Comparison of ENCODE assay signal across 14 mouse cellular contexts in the genomic region with DNA sequence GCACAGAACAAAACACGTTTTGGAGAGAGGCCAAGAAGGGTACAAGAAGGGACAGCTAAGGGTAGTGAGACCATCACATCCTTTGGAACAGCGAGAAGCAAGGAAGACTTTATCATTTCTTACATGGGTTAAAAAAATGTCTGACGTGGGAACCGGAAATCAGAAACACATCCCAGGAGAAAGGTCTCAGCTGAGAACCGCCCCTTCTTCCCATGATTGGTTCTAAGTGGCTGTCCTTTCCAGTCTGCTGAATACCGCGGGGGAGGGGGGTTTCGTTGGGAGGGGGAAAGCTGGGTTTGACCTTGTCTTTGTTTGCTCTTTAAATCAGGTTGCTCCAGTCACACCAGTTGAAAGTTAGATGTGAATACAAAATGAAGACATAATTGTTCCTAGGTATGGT. TPM values are rescaled to one million over a fixed set of nuclear protein-coding genes. Genes with fewer than 3 reads are reported as not detected.
A peak's percentile ranks its signal among the peaks of the same experiment; 100 is the strongest.
DNase-seq lines count a peak whose midpoint lies in the region; ATAC-seq lines count a peak whose summit lies in the region.
"Had no signal": no experiment of that assay in that cellular context is flagged by ENCODE, and none has a peak within 500 bp of the region (broad histone marks: within the 10 kb centered on the region; RNA-seq: fewer than 3 reads in every experiment).

No protein-coding gene starts in this region.

- no peak for DNase-seq in heart, postnatal 36 days
- peak; percentile 25 for DNase-seq in liver, embryonic 11.5 days (ENCODE audit: low spot score)
- peak; percentile 51 for DNase-seq in embryonic facial prominence, embryonic 10.5 days (ENCODE audit: low spot score)
- DNase-seq in embryonic facial prominence, embryonic 14.5 days (ENCODE audit: low spot score), result peak; percentile 16
- no peak for DNase-seq in left cerebral cortex, postnatal 14 days (ENCODE audit: low spot score in 2 of 2)
- no peak for DNase-seq in layer of hippocampus, adult 8-10 months (ENCODE audit: low spot score in 2 of 2)
- DNase-seq: cerebellum, postnatal 36 days; lung, postnatal 14 days had no signal

- intact Hi-C loops in heart, postnatal 36 days (cut with DNase I), result no loop called here
- intact Hi-C loops in left cerebral cortex, postnatal 14 days (cut with DNase I), result no loop called here

- no peaks in the 10 kb centered on the region for H3K9me3 ChIP-seq in heart, embryonic 16.5 days (replicated peaks; ENCODE audit: control insufficient read depth, low read length)
- H3K9me3 ChIP-seq in liver, embryonic 11.5 days (ENCODE audit: control insufficient read depth, low read length), result no peaks in the 10 kb centered on the region
- H3K9me3 ChIP-seq in liver, embryonic 12.5 days (replicated peaks), result no peaks in the 10 kb centered on the region
- H3K9me3 ChIP-seq in embryonic facial prominence, embryonic 10.5 days, result no peaks in the 10 kb centered on the region
- H3K9me3 ChIP-seq in embryonic facial prominence, embryonic 14.5 days (ENCODE audit: control insufficient read depth, low read length), result no peaks in the 10 kb centered on the region
- H3K9me3 ChIP-seq: midbrain, embryonic 12.5 days had no signal

- WGBS in heart, embryonic 16.5 days, result 41% methylated on average over 8 of the region's 8 CpGs
- 53% methylated on average over 8 of the region's 8 CpGs for WGBS in liver, embryonic 11.5 days
- WGBS in liver, embryonic 12.5 days (ENCODE audit: insufficient replicate concordance), result 51% methylated on average over 8 of the region's 8 CpGs
- 41% methylated on average over 8 of the region's 8 CpGs for WGBS in embryonic facial prominence, embryonic 10.5 days
- 31% methylated on average over 8 of the region's 8 CpGs for WGBS in embryonic facial prominence, embryonic 14.5 days

- 0 out of 2 replicates have a peak overlapping the region, but pooled peaks have one; percentile 17 for H3K27ac ChIP-seq in heart, embryonic 16.5 days (ENCODE audit: low read length)
- H3K27ac ChIP-seq in liver, embryonic 11.5 days (ENCODE audit: low read depth, low read length), result no peak overlapping the region
- H3K27ac ChIP-seq in liver, embryonic 12.5 days, result no peak overlapping the region
- H3K27ac ChIP-seq in embryonic facial prominence, embryonic 10.5 days (replicated peaks), result peak overlapping the region; percentile 62
- H3K27ac ChIP-seq in embryonic facial prominence, embryonic 14.5 days (replicated peaks; ENCODE audit: low read depth, low read length), result peak overlapping the region; percentile 31; the same call in 1 of the 2 replicates
- H3K27ac ChIP-seq: left cerebral cortex, adult 2 months had no signal

- H3K36me3 ChIP-seq in heart, embryonic 16.5 days (ENCODE audit: control insufficient read depth, insufficient read depth), result no peaks in the 10 kb centered on the region
- H3K36me3 ChIP-seq in liver, embryonic 11.5 days (ENCODE audit: control insufficient read depth, insufficient read depth, low read length), result no peaks in the 10 kb centered on the region
- H3K36me3 ChIP-seq in liver, embryonic 12.5 days, result no peaks in the 10 kb centered on the region
- H3K36me3 ChIP-seq in embryonic facial prominence, embryonic 10.5 days (replicated peaks), result no peaks in the 10 kb centered on the region
- no peaks in the 10 kb centered on the region for H3K36me3 ChIP-seq in embryonic facial prominence, embryonic 14.5 days (ENCODE audit: control insufficient read depth, insufficient read depth, low read length)
- H3K36me3 ChIP-seq: midbrain, embryonic 12.5 days had no signal

- no peak overlapping the region for H3K4me2 ChIP-seq in heart, embryonic 16.5 days (ENCODE audit: low read depth, low read length)
- no peak overlapping the region for H3K4me2 ChIP-seq in liver, embryonic 11.5 days
- no peak overlapping the region for H3K4me2 ChIP-seq in liver, embryonic 12.5 days
- H3K4me2 ChIP-seq in embryonic facial prominence, embryonic 14.5 days (ENCODE audit: low read depth, low read length), result no peak overlapping the region
- H3K4me2 ChIP-seq: midbrain, embryonic 12.5 days had no signal

- no peak for ATAC-seq in heart, embryonic 16.5 days (replicated peaks; ENCODE audit: extremely low read depth, insufficient read depth, low FRiP score)
- no peak for ATAC-seq in liver, embryonic 11.5 days (replicated peaks; ENCODE audit: low FRiP score)
- no peak for ATAC-seq in liver, embryonic 12.5 days
- ATAC-seq in embryonic facial prominence, embryonic 14.5 days (ENCODE audit: low read depth), result no peak
- ATAC-seq: intestine, postnatal 0 days had no signal

- peaks cover 43% of the 10 kb centered on the region for H3K4me1 ChIP-seq in heart, embryonic 16.5 days (ENCODE audit: control insufficient read depth, insufficient read depth, low read length)
- no peaks in the 10 kb centered on the region; the same call in none of the 2 replicates for H3K4me1 ChIP-seq in liver, embryonic 11.5 days (replicated peaks; ENCODE audit: control insufficient read depth, insufficient read depth, low read length)
- H3K4me1 ChIP-seq in liver, embryonic 12.5 days, result peaks cover 22% of the 10 kb centered on the region; the same call in 1 of the 2 replicates
- H3K4me1 ChIP-seq in embryonic facial prominence, embryonic 10.5 days, result peaks cover 47% of the 10 kb centered on the region
- H3K4me1 ChIP-seq in embryonic facial prominence, embryonic 14.5 days (ENCODE audit: control insufficient read depth, insufficient read depth, low read length), result peaks cover 22% of the 10 kb centered on the region

- H3K27me3 ChIP-seq in heart, embryonic 16.5 days (ENCODE audit: control insufficient read depth, insufficient read depth, low read length), result no peaks in the 10 kb centered on the region
- H3K27me3 ChIP-seq in liver, embryonic 11.5 days (replicated peaks; ENCODE audit: control insufficient read depth, insufficient read depth, low read length), result no peaks in the 10 kb centered on the region
- no peaks in the 10 kb centered on the region; the same call in 1 of the 2 replicates for H3K27me3 ChIP-seq in liver, embryonic 12.5 days (replicated peaks)
- no peaks in the 10 kb centered on the region for H3K27me3 ChIP-seq in embryonic facial prominence, embryonic 10.5 days (replicated peaks; ENCODE audit: low read depth, poor library complexity, severe bottlenecking)
- no peaks in the 10 kb centered on the region for H3K27me3 ChIP-seq in embryonic facial prominence, embryonic 14.5 days (replicated peaks; ENCODE audit: control insufficient read depth, insufficient read depth, low read length)
- H3K27me3 ChIP-seq: midbrain, embryonic 12.5 days had no signal

- H3K4me3 ChIP-seq in heart, embryonic 16.5 days (ENCODE audit: low read length), result no peak overlapping the region
- no peak overlapping the region for H3K4me3 ChIP-seq in liver, embryonic 11.5 days (ENCODE audit: low read depth, low read length)
- H3K4me3 ChIP-seq in liver, embryonic 12.5 days, result no peak overlapping the region
- H3K4me3 ChIP-seq in embryonic facial prominence, embryonic 10.5 days, result peak overlapping the region; percentile 13; the same call in 1 of the 2 replicates
- H3K4me3 ChIP-seq in embryonic facial prominence, embryonic 14.5 days (ENCODE audit: low read depth, low read length), result no peak overlapping the region
- H3K4me3 ChIP-seq: left cerebral cortex, adult 2 months; midbrain, embryonic 12.5 days had no signal

- H3K9ac ChIP-seq in heart, embryonic 16.5 days (ENCODE audit: low read length), result no peak overlapping the region
- no peak overlapping the region for H3K9ac ChIP-seq in liver, embryonic 11.5 days (ENCODE audit: low read depth, low read length)
- H3K9ac ChIP-seq in liver, embryonic 12.5 days, result no peak overlapping the region
- H3K9ac ChIP-seq in embryonic facial prominence, embryonic 14.5 days (ENCODE audit: low read depth, low read length), result no peak overlapping the region
- H3K9ac ChIP-seq: midbrain, embryonic 12.5 days had no signal

RNA-seq across cellular contexts. Expression of a gene that starts 44.1 kb away (rescaled TPM):
- polyA plus RNA-seq in heart, embryonic 16.5 days (2015; fragmentation: Nextera tagmentation; extraction: Ambion mirVana), result 0.87 and 0.91 TPM in 2 replicates
- total RNA-seq in heart, postnatal 36 days (2021), result 1 to 10 TPM in 1 of 2 experiments, under 1 TPM in 1; 0.65 to 1.3 TPM
- 5.5 and 5.7 TPM in 2 replicates for polyA plus RNA-seq in liver, embryonic 11.5 days (2014; fragmentation: Nextera tagmentation; extraction: Ambion mirVana)
- polyA plus RNA-seq in liver, embryonic 12.5 days (2016; fragmentation: Nextera tagmentation; extraction: Ambion mirVana), result 7.4 and 7.8 TPM in 2 replicates
- 0.14 TPM in 1 of 2 replicates, not detected in the other for polyA plus RNA-seq in embryonic facial prominence, embryonic 10.5 days (2016; fragmentation: Nextera tagmentation; extraction: Ambion mirVana)
- polyA plus RNA-seq in embryonic facial prominence, embryonic 14.5 days (2014; fragmentation: Nextera tagmentation; extraction: Ambion mirVana), result 0.99 and 2.2 TPM in 2 replicates
- under 1 TPM; 0.55 to 0.66 TPM for total RNA-seq in left cerebral cortex, postnatal 14 days (2021)
- total RNA-seq in layer of hippocampus, adult 8-10 months (2022), result under 1 TPM; 0.20 to 0.83 (median 0.44) TPM
- polyA plus RNA-seq: neural tube, embryonic 11.5 days had no signal

Comparison
In these comparisons a context has a peak if more than half of its experiments do, and no peak if none do; other contexts are left out.
1. H3K27ac ChIP-seq: peak in heart, embryonic 16.5 days (single experiment), embryonic facial prominence, embryonic 10.5 days (single experiment) and embryonic facial prominence, embryonic 14.5 days (single experiment); none in liver, embryonic 11.5 days (single experiment) and liver, embryonic 12.5 days (single experiment).
2. DNase-seq: peak in liver, embryonic 11.5 days (single experiment), embryonic facial prominence, embryonic 10.5 days (single experiment) and embryonic facial prominence, embryonic 14.5 days (single experiment); none in heart, postnatal 36 days (0 of 2), left cerebral cortex, postnatal 14 days (0 of 2) and layer of hippocampus, adult 8-10 months (0 of 2).